Mouse (Mus musculus) WW6 (cell line): Measurements from ENCODE around the gene Orc2.

ENCODE experiments used
- DNase-seq: peaks from one replicate; pipeline ENCODE4 v3.0.0-alpha.2; 2013; ENCODE audit warnings: low read depth, low spot score

Orc2 gene

DNA sequence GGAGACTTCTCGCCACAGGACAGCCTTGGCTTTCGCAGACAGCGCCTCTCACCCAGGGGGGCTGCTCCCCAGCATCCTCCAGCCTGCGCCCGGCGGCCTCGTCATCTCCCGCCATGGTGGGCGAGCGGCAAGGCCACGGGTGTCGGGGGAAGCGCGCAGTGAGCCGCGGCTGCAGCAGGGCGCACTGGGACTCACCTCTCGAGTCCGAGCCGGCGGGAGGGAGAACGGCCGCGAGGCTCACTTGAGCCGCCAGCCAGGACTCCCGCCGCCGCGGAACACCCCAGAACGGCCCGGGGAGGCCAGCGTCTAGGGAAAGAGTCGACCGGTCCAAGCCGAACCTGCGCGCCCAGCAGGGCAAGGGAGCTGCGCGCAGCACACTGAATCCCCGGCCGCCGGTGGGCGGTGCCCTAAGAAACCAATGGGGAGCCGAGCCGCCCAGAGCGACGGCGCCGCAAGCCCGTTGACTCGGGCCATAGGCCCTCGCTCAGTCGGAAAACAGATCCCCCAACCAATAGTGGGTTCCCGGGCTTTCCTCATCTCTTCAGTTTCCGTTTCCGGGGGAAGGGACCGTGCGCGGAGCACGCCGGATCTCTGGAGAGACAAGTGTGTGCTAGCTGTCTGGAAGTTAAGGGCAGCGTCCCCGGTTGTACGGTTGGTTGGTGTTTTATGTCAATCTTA is at the start of gene Orc2:
Gene Orc2, minus strand, starts transcription at position 533 of the 678 bp plus-strand sequence.
- peak; percentile 86 for DNase-seq

- DNase-seq = no peak
These were observed 36.5 kb upstream of the Orc2 start for GRCm38 (mm10) chr1:58541386-58541785.

GRCm38 (mm10) chr1:58507249-58507648 is 2.3 kb upstream of the Orc2 start:
- no peak for DNase-seq

DNA sequence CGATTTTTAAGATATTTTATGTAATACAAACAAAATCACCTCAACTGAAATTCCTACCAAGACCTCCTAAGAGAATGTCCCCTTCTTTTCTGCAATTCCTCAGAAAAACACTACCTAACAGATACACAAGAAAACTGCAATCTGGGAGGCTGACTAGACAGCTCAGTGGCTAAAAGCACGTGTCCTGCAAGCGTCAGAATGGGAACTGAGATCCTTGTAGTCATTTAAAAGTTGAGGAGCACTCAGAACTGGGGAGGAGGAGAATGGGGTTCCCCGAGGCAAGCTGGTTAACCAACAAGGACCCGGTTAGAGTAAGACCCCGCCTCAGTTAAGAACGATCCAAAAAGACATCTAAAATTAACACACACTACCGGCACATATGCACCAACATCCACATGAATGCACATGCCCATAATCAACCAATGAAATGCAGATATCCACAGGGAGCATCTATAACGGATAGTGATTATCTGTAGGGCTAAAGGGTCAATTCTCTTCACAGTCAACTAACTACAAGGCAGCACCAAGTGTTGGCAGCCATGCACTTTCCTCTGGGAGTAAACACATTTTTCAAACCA is 1.0 kb downstream of the Orc2 start:
- DNase-seq = no peak

DNA sequence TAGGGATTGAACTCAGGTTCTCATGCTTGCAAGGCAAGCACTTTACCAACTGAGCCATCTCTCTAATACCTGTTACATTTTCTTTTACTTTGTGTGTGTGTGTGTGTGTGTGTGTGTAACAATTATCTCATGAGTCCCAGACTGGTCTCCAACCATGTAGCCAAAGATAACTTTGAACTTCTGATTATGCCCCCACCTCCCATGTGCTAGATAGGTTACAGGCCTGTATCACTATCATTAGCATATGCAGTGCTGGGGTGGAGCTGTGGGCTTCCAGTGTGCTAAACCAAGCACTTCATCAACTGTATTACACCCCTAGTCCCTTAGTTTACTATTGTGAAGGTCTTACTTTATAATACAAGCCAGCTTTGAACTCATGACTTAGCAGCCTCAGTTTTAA is 1.8 kb downstream of the Orc2 start:
- no peak for DNase-seq

DNA sequence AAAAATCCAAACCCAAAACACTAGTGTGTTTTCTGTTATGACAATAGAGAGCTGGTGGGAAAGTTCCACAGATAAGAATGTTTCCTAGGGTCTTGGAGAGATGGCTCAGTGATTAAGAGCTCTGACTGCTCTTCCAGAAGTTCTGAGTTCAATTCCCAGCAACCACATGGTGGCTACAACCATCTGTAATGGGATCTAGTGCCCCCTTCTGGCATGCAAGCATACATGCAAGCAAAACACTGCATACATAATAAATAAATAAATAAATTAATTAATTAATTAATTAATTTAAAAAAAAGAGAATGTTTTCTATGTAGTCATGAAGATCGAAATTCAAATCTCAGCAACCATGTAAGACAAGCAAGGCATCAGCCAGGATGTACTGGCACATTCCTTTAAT is 6.2 kb downstream of the Orc2 start:
- DNase-seq = no peak

GRCm38 (mm10) chr1:58497678-58498077 is 7.2 kb downstream of the Orc2 start:
- no peak for DNase-seq

DNA sequence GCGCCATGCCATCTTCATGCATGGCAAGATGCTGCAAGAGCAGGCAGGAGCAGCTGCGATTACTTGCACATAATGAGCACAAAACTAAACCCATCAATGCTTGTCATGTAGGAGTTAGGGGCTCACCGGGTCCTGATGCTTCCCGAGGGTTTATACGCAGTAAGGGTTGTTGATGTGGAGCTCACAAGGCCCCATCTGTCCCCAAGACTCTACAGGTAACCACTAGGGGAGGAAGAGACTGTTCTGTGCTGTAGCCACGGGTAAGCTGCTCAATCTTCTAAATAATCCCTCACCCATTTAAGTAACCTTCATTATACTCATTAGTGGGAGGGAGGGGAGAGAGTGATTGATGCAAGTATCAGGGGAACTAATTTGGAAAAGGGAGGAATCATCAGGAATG is 9.3 kb downstream of the Orc2 start:
- DNase-seq = no peak

- DNase-seq = no peak
These were observed 22.3 kb downstream of the Orc2 start for GRCm38 (mm10) chr1:58482647-58483046.

GRCm38 (mm10) chr1:58475662-58476061 is 29.2 kb downstream of the Orc2 start:
- DNase-seq = no peak

DNA sequence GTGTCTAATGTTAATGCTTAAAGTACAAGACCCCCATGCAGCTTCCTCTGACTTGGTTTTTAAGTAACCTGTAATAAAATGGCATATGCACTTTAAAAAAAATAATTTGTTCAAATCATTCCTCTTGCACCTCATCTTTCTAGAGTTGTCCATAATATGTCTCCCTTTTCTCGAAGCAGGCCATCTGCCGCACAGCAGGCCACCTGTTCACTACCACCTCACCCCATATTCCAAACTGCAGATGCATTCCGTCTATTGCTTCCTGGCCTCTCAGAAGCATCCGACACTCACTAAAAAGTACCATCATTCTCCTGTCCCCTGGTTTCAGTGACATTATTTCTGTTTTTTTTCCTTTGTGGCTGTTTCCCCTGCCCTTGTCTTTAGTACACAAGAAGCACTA is 39.3 kb downstream of the Orc2 start:
- no peak for DNase-seq

- no peak for DNase-seq
These were observed 39.9 kb downstream of the Orc2 start for GRCm38 (mm10) chr1:58465042-58465441.

DNA sequence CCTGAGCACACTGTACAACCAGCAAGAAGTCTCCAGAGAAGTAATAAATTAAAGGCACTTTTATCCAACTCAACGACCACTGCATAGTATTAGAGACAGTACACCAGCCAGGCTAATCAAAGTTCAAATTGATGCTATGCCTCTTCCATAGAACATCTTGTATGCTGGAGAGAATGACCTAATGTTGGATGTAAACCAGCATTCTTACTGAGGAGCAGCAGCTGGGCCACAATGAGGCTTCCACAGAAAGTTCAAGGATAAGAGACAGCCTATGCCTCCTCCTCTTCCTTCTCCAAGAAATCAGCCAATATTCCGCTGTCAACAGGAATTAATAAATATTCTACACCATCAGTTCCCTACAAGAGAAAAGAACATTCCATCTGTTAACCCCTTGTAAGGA is 41.0 kb downstream of the Orc2 start:
- DNase-seq = no peak

DNA sequence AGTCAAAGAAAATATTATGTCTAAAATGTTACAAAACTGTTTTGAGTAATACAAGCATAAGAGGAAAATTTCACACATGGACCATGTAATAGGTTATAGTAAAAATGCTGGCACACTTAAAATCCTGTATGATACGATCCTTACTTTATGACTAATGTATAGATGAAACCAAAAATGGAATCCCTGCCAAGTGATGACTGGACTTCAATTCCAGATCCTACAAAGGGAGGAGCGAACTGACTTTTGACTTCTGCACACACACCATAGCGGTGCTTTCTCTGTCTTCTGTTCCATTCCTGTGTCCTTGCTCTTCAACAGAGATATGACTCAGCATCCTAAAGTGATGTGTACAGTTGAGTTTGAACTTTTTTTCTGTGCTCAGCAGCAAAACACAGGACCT is 44.3 kb downstream of the Orc2 start:
- DNase-seq = no peak

GRCm38 (mm10) chr1:58458867-58459266 is 46.0 kb downstream of the Orc2 start:
- DNase-seq = no peak

DNA sequence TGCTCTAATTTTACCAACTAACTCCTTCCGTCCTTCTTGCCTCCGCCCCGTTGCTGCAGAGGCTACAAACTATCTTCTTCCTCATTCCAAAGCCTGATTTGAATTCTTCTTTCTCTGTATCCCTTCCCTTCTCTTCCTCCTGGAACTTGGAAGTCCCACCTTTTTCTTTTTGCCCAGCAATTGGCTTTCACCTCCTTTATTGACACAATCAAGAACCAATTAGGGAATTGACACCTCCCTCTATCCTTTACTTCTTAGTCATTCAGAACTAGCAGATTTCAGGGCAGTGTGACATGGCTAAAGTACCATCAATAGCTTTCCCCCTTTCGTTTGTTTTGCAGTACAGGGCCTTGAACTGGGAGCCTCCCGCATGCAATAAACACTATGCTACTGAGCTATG is 46.7 kb downstream of the Orc2 start:
- DNase-seq = no peak

- no peak for DNase-seq
These were observed 50.6 kb downstream of the Orc2 start for GRCm38 (mm10) chr1:58454316-58454715.

GRCm38 (mm10) chr1:58448396-58448795 is 56.5 kb downstream of the Orc2 start:
- DNase-seq = no peak

- DNase-seq = no peak
These were observed 57.1 kb downstream of the Orc2 start for GRCm38 (mm10) chr1:58447766-58448165.

GRCm38 (mm10) chr1:58445861-58446260 is 59.0 kb downstream of the Orc2 start:
- DNase-seq = no peak

- peak; percentile 70 for DNase-seq
These were observed 59.7 kb downstream of the Orc2 start, which contains the start of the genes Nif3l1 and Ppil3 for GRCm38 (mm10) chr1:58445143-58445722. Nif3l1 (plus strand) TSS chr1:58445151. Ppil3 (minus strand) TSS chr1:58445486.

DNA sequence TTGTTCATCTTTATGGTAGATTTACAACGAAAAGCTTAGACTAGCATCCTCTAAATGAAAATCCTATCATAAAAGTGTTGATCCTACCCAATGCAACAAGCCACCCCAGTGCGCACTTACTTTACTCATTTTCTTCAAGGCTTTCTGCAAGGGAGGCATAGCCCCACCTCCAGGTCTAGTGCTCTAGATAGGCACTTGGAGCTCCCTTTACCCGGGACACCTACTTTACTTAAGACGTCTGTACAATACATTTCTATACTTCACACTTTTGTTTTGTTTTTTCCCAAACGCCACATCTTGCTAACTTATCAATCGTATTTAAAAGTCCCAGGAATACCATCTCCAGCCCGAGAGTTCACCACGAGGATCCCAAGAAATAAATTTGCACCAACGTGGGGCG is 60.2 kb downstream of the Orc2 start:
- DNase-seq = no peak

- DNase-seq = no peak
These were observed 80.4 kb downstream of the Orc2 start for GRCm38 (mm10) chr1:58424551-58424950.
